Comparison of ENCODE assay signal across 9 mouse cellular contexts in the genomic region with DNA sequence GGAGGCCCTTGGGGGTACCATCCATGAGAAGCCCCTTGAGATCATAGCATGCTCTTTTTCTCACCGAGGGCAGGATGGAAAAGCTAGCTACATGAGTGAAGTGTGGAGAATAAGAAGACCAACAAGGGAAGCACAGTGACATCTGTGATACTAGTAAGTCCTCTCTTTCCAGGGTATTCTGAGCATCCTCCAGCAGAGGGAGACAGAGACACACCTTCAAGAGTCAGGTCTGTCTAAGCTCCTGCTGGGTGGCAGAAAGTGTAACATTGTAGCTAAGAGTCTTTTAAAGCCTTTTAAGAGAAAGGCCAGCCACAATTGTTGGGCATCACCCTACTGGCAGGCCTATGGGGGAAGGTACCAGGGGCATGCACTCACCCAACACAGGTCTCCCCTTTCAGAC. TPM values are rescaled to one million over a fixed set of nuclear protein-coding genes. Genes with fewer than 3 reads are reported as not detected.
DNase-seq lines count a peak whose midpoint lies in the region; ATAC-seq and TF ChIP-seq lines count a peak whose summit lies in the region.
"Had no signal": no experiment of that assay in that cellular context is flagged by ENCODE, and none has a peak within 500 bp of the region (broad histone marks: within the 10 kb centered on the region; RNA-seq: fewer than 3 reads in every experiment).

No protein-coding gene starts in this region.

- intact Hi-C loops in left cerebral cortex, postnatal 4 days (cut with DNase I), result no loop called here

- ATAC-seq in G1E (ENCODE audit: extremely low read depth, insufficient number of reproducible peaks, low FRiP score, poor library complexity, severe bottlenecking), result no peak; the same call in 1 of the 2 replicates
- ATAC-seq in forebrain, embryonic 16.5 days, result no peak

- 0 out of 2 replicates have a peak, but pooled peaks cover 3% of the 10 kb centered on the region for H3K27me3 ChIP-seq in G1E (ENCODE audit: insufficient read depth, low read length)
- no peaks in the 10 kb centered on the region for H3K27me3 ChIP-seq in forebrain, embryonic 16.5 days (replicated peaks; ENCODE audit: control insufficient read depth, insufficient read depth, low read length)
- H3K27me3 ChIP-seq: heart, embryonic 15.5 days; neural tube, embryonic 12.5 days had no signal

- H3K4me2 ChIP-seq in forebrain, embryonic 16.5 days (ENCODE audit: low read length), result no peak overlapping the region
- H3K4me2 ChIP-seq: heart, embryonic 15.5 days; neural tube, embryonic 12.5 days had no signal

- TF ChIP-seq CTCF in G1E (IDR thresholded peaks at IDR 0.05; ENCODE audit: low read depth, low read length), result peak; percentile 43; the same call in 1 of the 2 replicates

- no peaks in the 10 kb centered on the region for H3K4me1 ChIP-seq in G1E (ENCODE audit: insufficient read depth, low read depth, low read length)
- H3K4me1 ChIP-seq in forebrain, embryonic 16.5 days (replicated peaks; ENCODE audit: control insufficient read depth, insufficient read depth, low read length), result no peaks in the 10 kb centered on the region
- H3K4me1 ChIP-seq: heart, embryonic 15.5 days; neural tube, embryonic 12.5 days had no signal

- H3K27ac ChIP-seq in forebrain, embryonic 16.5 days (ENCODE audit: low read length), result no peak overlapping the region
- H3K27ac ChIP-seq: heart, embryonic 15.5 days; neural tube, embryonic 12.5 days had no signal

- H3K4me3 ChIP-seq in G1E (ENCODE audit: low read depth, low read length), result no peak overlapping the region
- no peak overlapping the region for H3K4me3 ChIP-seq in forebrain, embryonic 16.5 days (replicated peaks; ENCODE audit: low read length)
- H3K4me3 ChIP-seq: heart, embryonic 15.5 days; neural tube, embryonic 12.5 days had no signal

- peaks cover 6% of the 10 kb centered on the region for H3K9me3 ChIP-seq in G1E (replicated peaks)
- H3K9me3 ChIP-seq in forebrain, embryonic 16.5 days (ENCODE audit: control insufficient read depth, low read length), result 0 out of 2 replicates have a peak, but pooled peaks cover 5% of the 10 kb centered on the region
- H3K9me3 ChIP-seq: heart, embryonic 15.5 days had no signal

- DNase-seq in left cerebral cortex, adult 11 months (ENCODE audit: low spot score), result peak; percentile 7
- DNase-seq in left cerebral cortex, postnatal 4 days, result no peak
- DNase-seq in G1E (ENCODE audit: low spot score), result peak; percentile 26
- peak; percentile 71 for DNase-seq in brain, adult 2 months (ENCODE audit: low read depth, low spot score)
- peak; percentile 17 for DNase-seq in kidney, postnatal 14 days
- peak; percentile 7 for DNase-seq in right cerebral cortex, postnatal 14 days

- H3K36me3 ChIP-seq in G1E (replicated peaks), result no peaks in the 10 kb centered on the region
- H3K36me3 ChIP-seq in forebrain, embryonic 16.5 days (ENCODE audit: control insufficient read depth, insufficient read depth), result no peaks in the 10 kb centered on the region
- H3K36me3 ChIP-seq: heart, embryonic 15.5 days; neural tube, embryonic 12.5 days had no signal

- WGBS in forebrain, embryonic 16.5 days, result 58% methylated on average over 1 of the region's 1 CpGs

- H3K9ac ChIP-seq in forebrain, embryonic 16.5 days (replicated peaks; ENCODE audit: low read depth, low read length), result no peak overlapping the region
- H3K9ac ChIP-seq: heart, embryonic 15.5 days; neural tube, embryonic 12.5 days had no signal

RNA-seq across cellular contexts. Expression of gene Crlf2, which starts 43.8 kb away (rescaled TPM):
- 10 to 100 TPM; 41.6 to 47.1 TPM for total RNA-seq in left cerebral cortex, postnatal 4 days (2021)
- 3.2 and 4.2 TPM in 2 replicates for total RNA-seq in G1E (2014; fragmentation: Nextera tagmentation)
- 4.0 and 6.2 TPM in 2 replicates for total RNA-seq in G1E (2017)
- polyA plus RNA-seq in G1E (2012), result 37.4 and 52.7 TPM in 2 replicates
- polyA plus RNA-seq in forebrain, embryonic 16.5 days (2015; fragmentation: Nextera tagmentation; extraction: Ambion mirVana), result 10.9 and 11.4 TPM in 2 replicates

Comparison
In these comparisons a context has a peak if more than half of its experiments do, and no peak if none do; other contexts are left out.
1. RNA of gene Crlf2, which starts 43.8 kb away (total RNA-seq): 41.6 to 47.1 TPM in left cerebral cortex, postnatal 4 days; 3.2 to 6.2 TPM in G1E; every median in the first group is over 4 times any median in the second.